10 mouse cellular contexts compared by ENCODE assay signal in the genomic region with DNA sequence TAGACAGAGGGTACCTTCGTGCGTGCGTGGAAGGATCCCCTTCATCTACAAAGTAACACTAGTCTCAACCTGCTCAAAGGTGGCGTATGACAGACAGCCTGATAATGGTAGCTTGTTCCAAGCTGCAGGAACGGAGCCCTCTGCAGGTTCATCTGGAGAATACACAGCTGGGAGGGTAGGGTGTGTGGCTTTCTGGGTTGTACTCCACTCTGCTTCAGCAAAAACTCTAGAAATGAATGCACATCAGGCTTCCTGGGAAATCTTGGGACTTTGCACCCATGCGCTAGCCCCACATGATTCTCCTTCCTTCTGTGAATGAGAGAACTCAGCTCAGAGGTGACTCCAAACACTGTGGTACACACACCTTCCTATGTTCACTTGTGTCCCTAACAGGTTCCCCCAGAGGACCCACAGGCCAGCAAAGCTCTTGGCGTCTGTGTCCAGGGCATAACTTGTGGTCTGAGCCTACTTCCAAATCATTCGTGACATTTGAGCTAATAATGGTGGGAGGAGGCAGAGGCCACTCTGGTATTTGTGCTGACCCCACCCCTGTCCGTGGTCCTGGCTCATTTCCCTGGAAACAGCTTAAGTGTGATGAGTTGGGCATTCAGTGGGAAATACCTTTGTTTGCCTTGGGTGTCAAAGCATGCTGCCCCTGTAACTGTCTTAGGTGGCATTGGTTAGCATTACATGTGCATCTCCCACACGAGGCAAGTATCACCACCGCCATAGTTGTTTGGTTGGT. TPM values are rescaled to one million over a fixed set of nuclear protein-coding genes. Genes with fewer than 3 reads are reported as not detected.
DNase-seq lines count a peak whose midpoint lies in the region; ATAC-seq and TF ChIP-seq lines count a peak whose summit lies in the region.
"Had no signal": no experiment of that assay in that cellular context is flagged by ENCODE, and none has a peak within 500 bp of the region (broad histone marks: within the 10 kb centered on the region; RNA-seq: fewer than 3 reads in every experiment).

No protein-coding gene starts in this region.

- no peak for TF ChIP-seq POLR2A in CH12.LX (IDR thresholded peaks at IDR 0.05; ENCODE audit: low read depth, low read length)

- peaks cover 9 to 14% of the 10 kb centered on the region in 2 experiments for H3K4me1 ChIP-seq in CH12.LX (ENCODE audit: control insufficient read depth in 1 of 2, insufficient read depth in 2 of 2)
- H3K4me1 ChIP-seq in liver, postnatal 0 days (ENCODE audit: insufficient read depth), result no peaks in the 10 kb centered on the region
- H3K4me1 ChIP-seq: midbrain, embryonic 13.5 days had no signal

- no peak overlapping the region for H3K27ac ChIP-seq in left cerebral cortex, adult 2 months
- H3K27ac ChIP-seq in CH12.LX (ENCODE audit: insufficient read depth, low read depth), result no peak overlapping the region
- no peak overlapping the region for H3K27ac ChIP-seq in liver, postnatal 0 days (ENCODE audit: low read depth)
- H3K27ac ChIP-seq: hindbrain, embryonic 10.5 days; midbrain, embryonic 13.5 days had no signal

- ATAC-seq in liver, postnatal 0 days, result no peak
- ATAC-seq: midbrain, embryonic 13.5 days had no signal

- H3K36me3 ChIP-seq in CH12.LX (replicated peaks in 1 of 2; ENCODE audit: control insufficient read depth in 1 of 2, insufficient read depth in 1 of 2, low read length in 1 of 2), result peaks cover 47 to 64% of the 10 kb centered on the region in 2 experiments
- H3K36me3 ChIP-seq in liver, postnatal 0 days (replicated peaks; ENCODE audit: insufficient read depth, low read length), result peaks cover 17% of the 10 kb centered on the region

- H3K4me3 ChIP-seq in left cerebral cortex, adult 2 months, result no peak overlapping the region
- H3K4me3 ChIP-seq in CH12.LX (replicated peaks in 1 of 3; ENCODE audit: low read depth in 2 of 3, low read length in 2 of 3, poor library complexity in 1 of 3), result no peak overlapping the region
- H3K4me3 ChIP-seq in liver, postnatal 0 days (ENCODE audit: low read depth, low read length), result no peak overlapping the region
- H3K4me3 ChIP-seq: hindbrain, embryonic 10.5 days; midbrain, embryonic 13.5 days had no signal

- H3K9me3 ChIP-seq in CH12.LX (replicated peaks; ENCODE audit: low read length), result no peaks in the 10 kb centered on the region
- H3K9me3 ChIP-seq in liver, postnatal 0 days (ENCODE audit: low read length), result no peaks in the 10 kb centered on the region
- H3K9me3 ChIP-seq: hindbrain, embryonic 10.5 days; midbrain, embryonic 13.5 days had no signal

- dilution Hi-C loops in CH12.LX (cut with MboI; ENCODE audit: extremely low pct_ligation_motif_present, extremely low pct_unique_long_range_greater_than_20kb, low sequenced_read_pairs), result no loop called here

- intact Hi-C loops in left cerebral cortex, adult 2 months (cut with DNase I), result no loop called here

- in situ Hi-C loops in CH12.LX (cut with MboI; ENCODE audit: low pct_ligation_motif_present, low pct_unique_long_range_greater_than_20kb, low sequenced_read_pairs), result loop anchor here (10.0 kb wide), 1 partner anchor 153 kb away; a partner anchor contains a TSS

- no peaks in the 10 kb centered on the region for H3K79me2 ChIP-seq in CH12.LX (replicated peaks; ENCODE audit: control insufficient read depth, extremely low read depth, insufficient read depth, poor library complexity, severe bottlenecking)

- TF ChIP-seq CTCF in left cerebral cortex, adult 2 months (IDR thresholded peaks at IDR 0.05), result peak; percentile 60
- TF ChIP-seq CTCF in CH12.LX (conservative IDR thresholded peaks at IDR 0.05 in 1 of 2, IDR thresholded peaks at IDR 0.05 in 1 of 2; ENCODE audit: low read depth in 2 of 2, low read length in 2 of 2), result peak in 1 of 2 experiments; percentile 61; a peak in 3 of 4 replicates
- TF ChIP-seq CTCF in liver, postnatal 0 days (IDR thresholded peaks at IDR 0.05; ENCODE audit: low read depth), result peak; percentile 48

- no peak for DNase-seq in left cerebral cortex, adult 2 months (ENCODE audit: extremely low spot score in 1 of 2, low spot score in 2 of 2)
- DNase-seq in left cerebral cortex, adult 8-10 months (ENCODE audit: low spot score in 2 of 2), result no peak
- DNase-seq in CH12.LX (ENCODE audit: extremely low read depth) (peak; percentile 34), ZHBTc4 (ENCODE audit: low read depth, low spot score) (peak; percentile 50)
- no peak for DNase-seq in liver, postnatal 0 days
- DNase-seq in adrenal gland, adult 8-10 months, result no peak
- no peak for DNase-seq in heart, adult 9 months (ENCODE audit: low spot score in 2 of 2)

- WGBS in liver, postnatal 0 days (ENCODE audit: insufficient replicate concordance), result 66% methylated on average over 11 of the region's 11 CpGs

- no peak overlapping the region for H3K9ac ChIP-seq in CH12.LX (ENCODE audit: insufficient read depth, low read depth)
- H3K9ac ChIP-seq in liver, postnatal 0 days (replicated peaks), result no peak overlapping the region
- H3K9ac ChIP-seq: midbrain, embryonic 13.5 days had no signal

- no peak for TF ChIP-seq EP300 in CH12.LX (IDR thresholded peaks at IDR 0.05; ENCODE audit: low read length)
- TF ChIP-seq EP300 in liver, postnatal 0 days (IDR thresholded peaks at IDR 0.05; ENCODE audit: low read depth), result no peak

- no peak overlapping the region for H3K4me2 ChIP-seq in CH12.LX (ENCODE audit: insufficient read depth, low read depth, poor library complexity, severe bottlenecking)
- no peak overlapping the region for H3K4me2 ChIP-seq in liver, postnatal 0 days (ENCODE audit: low read depth, low read length)
- H3K4me2 ChIP-seq: midbrain, embryonic 13.5 days had no signal

- no peaks in the 10 kb centered on the region for H3K27me3 ChIP-seq in CH12.LX (replicated peaks)
- no peaks in the 10 kb centered on the region for H3K27me3 ChIP-seq in liver, postnatal 0 days (ENCODE audit: insufficient read depth, low read length)
- H3K27me3 ChIP-seq: midbrain, embryonic 13.5 days had no signal

- TF ChIP-seq RAD21 in CH12.LX (IDR thresholded peaks at IDR 0.05; ENCODE audit: low read depth, low read length), result peak; percentile 52

TF ChIP-seq in CH12.LX, 34 proteins besides CTCF, POLR2A, EP300 and RAD21:
- TF ChIP-seq ELF1 (IDR thresholded peaks at IDR 0.05; ENCODE audit: low read depth, low read length) (no peak), NELFE (IDR thresholded peaks at IDR 0.05; ENCODE audit: low read depth, low read length) (no peak), SMC3 (IDR thresholded peaks at IDR 0.05; ENCODE audit: low read depth, low read length) (peak; percentile 43), POLR2AphosphoS2 (IDR thresholded peaks at IDR 0.05; ENCODE audit: low read depth, low read length) (0 out of 2 replicates have a peak, but pooled peaks have one; percentile 41)

RNA-seq across cellular contexts. Expression of a gene that starts 14.5 kb away (rescaled TPM):
- 10 to 100 TPM; 16.1 to 23.5 TPM for total RNA-seq in left cerebral cortex, adult 2 months (2021)
- total RNA-seq in left cerebral cortex, adult 8-10 months (2022), result 10 to 100 TPM; 10.9 to 18.8 (median 13.0) TPM
- total RNA-seq in CH12.LX (2012; rRNA removed), result 15.2 and 19.6 TPM in 2 replicates
- total RNA-seq in CH12.LX (2014; rRNA removed), result 16.0 and 17.0 TPM in 2 replicates
- 13.2 and 16.1 TPM in 2 replicates for polyA plus RNA-seq in CH12.LX (2012; ENCODE audit: insufficient read length, low read depth)
- 5.8 and 6.3 TPM in 2 replicates for polyA plus RNA-seq in liver, postnatal 0 days (2015; fragmentation: Nextera tagmentation; extraction: Ambion mirVana)
- 1 to 10 TPM; 4.0 to 6.3 (median 4.9) TPM for total RNA-seq in adrenal gland, adult 8-10 months (2022)

RNA-seq across cellular contexts. Expression of a gene that starts 47.0 kb away (rescaled TPM):
- 10 to 100 TPM; 60.7 to 66.0 TPM for total RNA-seq in left cerebral cortex, adult 2 months (2021)
- 10 to 100 TPM; 63.9 to 88.2 (median 74.6) TPM for total RNA-seq in left cerebral cortex, adult 8-10 months (2022)
- total RNA-seq in CH12.LX (2012; rRNA removed) (16.5 and 17.0 TPM in 2 replicates), CH12.LX (2014; rRNA removed) (14.3 TPM in 2 replicates)
- polyA plus RNA-seq in CH12.LX (2012; ENCODE audit: insufficient read length, low read depth), result 19.7 and 21.2 TPM in 2 replicates
- 8.5 and 10.1 TPM in 2 replicates for polyA plus RNA-seq in liver, postnatal 0 days (2015; fragmentation: Nextera tagmentation; extraction: Ambion mirVana)
- 100 to 1,000 TPM in 3 of 4 experiments, 10 to 100 TPM in 1; 86.5 to 139 (median 135) TPM for total RNA-seq in adrenal gland, adult 8-10 months (2022)

RNA-seq across cellular contexts. Expression of a gene that starts 47.5 kb away (rescaled TPM):
- under 1 TPM; 0.40 to 0.50 TPM for total RNA-seq in left cerebral cortex, adult 2 months (2021)
- total RNA-seq in left cerebral cortex, adult 8-10 months (2022), result 1 to 10 TPM in 2 of 4 experiments, under 1 TPM in 2; 0.78 to 1.5 (median 0.92) TPM
- total RNA-seq in CH12.LX (2012; rRNA removed), result 0.08 TPM in 1 of 2 replicates, not detected in the other
- total RNA-seq in CH12.LX (2014; rRNA removed), result 0.08 TPM in 1 of 2 replicates, not detected in the other
- polyA plus RNA-seq in CH12.LX (2012; ENCODE audit: insufficient read length, low read depth), result 0.09 and 0.10 TPM in 2 replicates
- 4.4 and 4.7 TPM in 2 replicates for polyA plus RNA-seq in liver, postnatal 0 days (2015; fragmentation: Nextera tagmentation; extraction: Ambion mirVana)
- total RNA-seq in adrenal gland, adult 8-10 months (2022), result 10 to 100 TPM in 2 of 4 experiments, 1 to 10 TPM in 2; 7.6 to 12.1 (median 10.1) TPM

RNA-seq across cellular contexts. Expression of a gene that starts 50.1 kb away (rescaled TPM):
- total RNA-seq in left cerebral cortex, adult 2 months (2021), result not detected
- total RNA-seq in left cerebral cortex, adult 8-10 months (2022), result not detected
- 0.08 TPM in 1 of 2 replicates, not detected in the other for total RNA-seq in CH12.LX (2012; rRNA removed)
- not detected in 2 replicates for total RNA-seq in CH12.LX (2014; rRNA removed)
- polyA plus RNA-seq in CH12.LX (2012; ENCODE audit: insufficient read length, low read depth), result 0.85 and 1.2 TPM in 2 replicates
- polyA plus RNA-seq in liver, postnatal 0 days (2015; fragmentation: Nextera tagmentation; extraction: Ambion mirVana), result 0.12 TPM in 2 replicates
- 1 to 10 TPM in 2 of 4 experiments, not detected in 2; 1.3 to 1.6 TPM for total RNA-seq in adrenal gland, adult 8-10 months (2022)
- total RNA-seq: left cerebral cortex, postnatal 25 days had no signal

Comparison
In these comparisons a context has a peak if more than half of its experiments do, and no peak if none do; other contexts are left out.
1. DNase-seq: peak in CH12.LX (single experiment) and ZHBTc4 (single experiment); none in left cerebral cortex, adult 2 months (0 of 2), left cerebral cortex, adult 8-10 months (0 of 2), liver, postnatal 0 days (single experiment), adrenal gland, adult 8-10 months (single experiment) and heart, adult 9 months (0 of 2).